Mouse (Mus musculus): ENCODE data around the gene Tek.

DNA sequence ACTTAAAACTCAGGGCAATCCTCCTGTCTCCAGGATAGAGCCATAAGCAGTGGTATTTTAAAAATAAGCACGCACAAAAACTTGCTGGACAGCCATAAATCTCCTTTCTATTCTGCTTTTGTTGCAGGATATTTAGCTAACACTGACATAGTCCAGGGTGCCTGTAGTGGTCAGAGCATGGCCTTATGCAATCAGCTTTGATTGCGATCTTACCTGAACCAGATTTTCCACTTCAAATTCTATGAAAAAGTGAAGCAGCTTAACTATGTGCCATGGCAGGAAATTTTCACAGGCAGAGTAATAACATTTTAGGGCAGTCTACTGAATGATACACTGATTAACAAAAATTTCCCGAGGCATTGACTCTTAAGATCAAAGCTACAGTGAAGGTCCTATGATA, 115.2 kb downstream of the Tek start:
- TF ChIP-seq GATA1 (IDR thresholded peaks at IDR 0.05; ENCODE audit: low read length) = no peak
- no peak for TF ChIP-seq TAL1 (IDR thresholded peaks at IDR 0.05; ENCODE audit: low read length)
